Mouse (Mus musculus): Measurements from ENCODE around the gene Dlg2. TPM values are rescaled to one million over a fixed set of nuclear protein-coding genes. Genes with fewer than 3 reads are reported as not detected.

The Dlg2 gene
- polyA plus RNA-seq, 1 experiment from 2014 or later, result 0.87 TPM

GRCm38 (mm10) chr7:92486878-92487277 is 2010.4 kb downstream of the Dlg2 start:
- 89% methylated on average over 4 of the region's 4 CpGs for WGBS
- no peak for ATAC-seq (replicated peaks; ENCODE audit: low FRiP score, low read depth)

GRCm38 (mm10) chr7:92492262-92492661 is 2015.8 kb downstream of the Dlg2 start:
- Histone ChIP-seq H3K27ac (no peak overlapping the region), H3K36me3 (ENCODE audit: insufficient read depth, low read length) (no peaks in the 10 kb centered on the region), H3K4me1 (replicated peaks; ENCODE audit: insufficient read depth, low read length) (no peaks in the 10 kb centered on the region), H3K9ac (ENCODE audit: low read depth, low read length) (no peak overlapping the region), H3K4me3 (replicated peaks; ENCODE audit: low read depth, low read length) (no peak overlapping the region), H3K4me2 (ENCODE audit: low read length) (no peak overlapping the region), H3K27me3 (ENCODE audit: insufficient read depth, low read length) (no peaks in the 10 kb centered on the region), H3K9me3 (replicated peaks; ENCODE audit: low read length) (no peaks in the 10 kb centered on the region)
- no peak for DNase-seq (ENCODE audit: low spot score)
- TF ChIP-seq CTCF (IDR thresholded peaks at IDR 0.05; ENCODE audit: low read depth), result no peak
- no peak for ATAC-seq (replicated peaks; ENCODE audit: low FRiP score, low read depth)
- WGBS, result 91% methylated on average over 1 of the region's 1 CpGs

More at GRCm38 (mm10) chr7:92486878-92487277, 2010.4 kb downstream of the Dlg2 start:
- Histone ChIP-seq H3K9ac (ENCODE audit: low read depth, low read length) (no peak overlapping the region), H3K36me3 (ENCODE audit: insufficient read depth, low read length) (no peaks in the 10 kb centered on the region), H3K4me1 (replicated peaks; ENCODE audit: insufficient read depth, low read length) (no peaks in the 10 kb centered on the region), H3K4me3 (replicated peaks; ENCODE audit: low read depth, low read length) (no peak overlapping the region), H3K9me3 (replicated peaks; ENCODE audit: low read length) (no peaks in the 10 kb centered on the region), H3K27me3 (ENCODE audit: insufficient read depth, low read length) (no peaks in the 10 kb centered on the region), H3K4me2 (ENCODE audit: low read length) (no peak overlapping the region), H3K27ac (no peak overlapping the region)
- no peak for DNase-seq (ENCODE audit: low spot score)
- TF ChIP-seq CTCF (IDR thresholded peaks at IDR 0.05; ENCODE audit: low read depth), result no peak

DNA sequence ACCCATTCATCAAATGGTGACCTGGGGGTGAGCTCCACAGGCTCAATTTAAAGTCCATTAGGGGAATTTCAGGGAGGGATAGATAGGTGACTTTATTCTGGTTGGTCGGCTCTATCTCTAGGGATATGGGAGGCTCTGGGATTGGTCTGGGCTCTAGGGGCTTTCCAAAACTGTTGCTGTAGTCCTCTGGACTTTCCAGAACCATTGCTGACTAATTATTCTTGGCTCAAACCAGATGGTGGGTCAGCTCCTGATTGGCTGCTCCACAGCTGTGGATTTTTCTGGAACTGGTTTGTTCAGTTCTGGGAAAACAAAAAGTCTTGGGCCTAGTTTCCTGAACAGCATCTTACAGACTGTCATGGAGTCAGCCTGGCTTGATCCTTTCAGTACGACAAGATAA is 2017.0 kb downstream of the Dlg2 start:
- Histone ChIP-seq H3K9me3 (replicated peaks; ENCODE audit: low read length) (no peaks in the 10 kb centered on the region), H3K27me3 (ENCODE audit: insufficient read depth, low read length) (no peaks in the 10 kb centered on the region), H3K27ac (no peak overlapping the region), H3K4me2 (ENCODE audit: low read length) (no peak overlapping the region), H3K9ac (ENCODE audit: low read depth, low read length) (no peak overlapping the region), H3K36me3 (ENCODE audit: insufficient read depth, low read length) (no peaks in the 10 kb centered on the region), H3K4me1 (replicated peaks; ENCODE audit: insufficient read depth, low read length) (no peaks in the 10 kb centered on the region), H3K4me3 (replicated peaks; ENCODE audit: low read depth, low read length) (no peak overlapping the region)
- TF ChIP-seq CTCF (IDR thresholded peaks at IDR 0.05; ENCODE audit: low read depth), result no peak
- ATAC-seq (replicated peaks; ENCODE audit: low FRiP score, low read depth) (no peak), DNase-seq (ENCODE audit: low spot score) (no peak)
- 84% methylated on average over 2 of the region's 2 CpGs for WGBS

Other genes with a start within 250 kb of the Dlg2 start
- gene Ccdc83, start 210.9 kb upstream of the Dlg2 start, polyA plus RNA-seq (2015; fragmentation: Nextera tagmentation; extraction: Ambion mirVana), result not detected in 2 replicates
- 14.9 and 16.5 TPM in 2 replicates for gene Sytl2, start 174.4 kb upstream of the Dlg2 start, polyA plus RNA-seq (2015; fragmentation: Nextera tagmentation; extraction: Ambion mirVana)
- 1.0 and 1.6 TPM in 2 replicates for gene Ccdc89, start 50.1 kb upstream of the Dlg2 start, polyA plus RNA-seq (2015; fragmentation: Nextera tagmentation; extraction: Ambion mirVana)
- 36.4 and 41.5 TPM in 2 replicates for gene Crebzf, start 33.9 kb upstream of the Dlg2 start, polyA plus RNA-seq (2015; fragmentation: Nextera tagmentation; extraction: Ambion mirVana)
- gene Tmem126a, start 19.4 kb upstream of the Dlg2 start, polyA plus RNA-seq (2015; fragmentation: Nextera tagmentation; extraction: Ambion mirVana), result 144 TPM in 2 replicates
- 34.0 and 34.8 TPM in 2 replicates for gene Tmem126b, start 671 bp upstream of the Dlg2 start, polyA plus RNA-seq (2015; fragmentation: Nextera tagmentation; extraction: Ambion mirVana)